ENCODE assay signal across 19 mouse cellular contexts in genomic region chr9:32754311-32754710, GRCm38 (mm10).
"Had no signal": no experiment of that assay in that cellular context is flagged by ENCODE, and none has a peak within 500 bp of the region (broad histone marks: within the 10 kb centered on the region; RNA-seq: fewer than 3 reads in every experiment).

No protein-coding gene starts in this region.

- H3K4me3 ChIP-seq: liver, embryonic 15.5 days; lung, embryonic 15.5 days; megakaryocyte, embryonic 14.5 days; midbrain, embryonic 13.5 days; midbrain, embryonic 15.5 days; neural tube, embryonic 13.5 days; neural tube, embryonic 15.5 days had no signal

- H3K36me3 ChIP-seq: liver, embryonic 15.5 days; midbrain, embryonic 13.5 days; midbrain, embryonic 15.5 days; neural tube, embryonic 13.5 days; neural tube, embryonic 15.5 days had no signal

- DNase-seq: liver, postnatal 0 days; lung, adult 2 months; lung, postnatal 14 days; lung, postnatal 36 days; retina, postnatal 1 day; right cerebral cortex, adult 18-20 months; right cerebral cortex, postnatal 25 days; right cerebral cortex, postnatal 4 days; spleen, adult 18-20 months; thymus, postnatal 14 days; thymus, postnatal 36 days had no signal

- H3K27me3 ChIP-seq: liver, embryonic 15.5 days; lung, embryonic 15.5 days; midbrain, embryonic 13.5 days; midbrain, embryonic 15.5 days; neural tube, embryonic 13.5 days; neural tube, embryonic 15.5 days had no signal

- H3K4me1 ChIP-seq: liver, embryonic 15.5 days; lung, embryonic 15.5 days; megakaryocyte, embryonic 14.5 days; midbrain, embryonic 13.5 days; midbrain, embryonic 15.5 days; neural tube, embryonic 13.5 days; neural tube, embryonic 15.5 days had no signal

- H3K27ac ChIP-seq: liver, embryonic 15.5 days; lung, embryonic 15.5 days; macrophage; midbrain, embryonic 13.5 days; midbrain, embryonic 15.5 days; neural tube, embryonic 13.5 days; neural tube, embryonic 15.5 days had no signal
